Mouse (Mus musculus): ENCODE data around the gene Atg10.

DNA sequence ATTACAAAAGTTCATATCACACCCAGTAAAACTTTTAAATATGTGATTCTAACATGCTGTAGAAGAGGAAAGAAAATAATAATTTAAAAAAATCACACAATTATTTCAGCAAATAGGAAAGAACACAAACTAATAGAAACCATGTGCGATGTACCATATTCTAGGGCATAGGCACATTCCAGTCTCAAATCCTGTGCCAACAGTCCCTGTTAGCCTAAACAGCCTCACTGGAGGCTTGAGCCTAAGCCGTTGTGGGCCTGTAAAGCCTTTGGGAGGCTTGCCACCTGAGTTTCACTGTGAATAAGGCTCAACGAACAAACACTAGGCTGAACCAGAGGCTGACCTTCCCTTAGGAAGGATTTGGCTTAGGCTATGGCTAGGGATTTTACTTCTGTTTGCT, 14.2 kb upstream of the Atg10 start:
- TF ChIP-seq CTCF (IDR thresholded peaks at IDR 0.05; ENCODE audit: borderline replicate concordance, insufficient read depth, low read depth, low read length), result no peak
- TF ChIP-seq POLR2A (IDR thresholded peaks at IDR 0.05; ENCODE audit: borderline replicate concordance, insufficient read depth, low read length), result no peak

All from cerebellum, adult 2 months (tissue).